Mouse (Mus musculus) liver, adult 2 months (tissue): ENCODE measurements around the gene Wdr1.

Experiments used
- CTCF ChIP-seq: fragments of 200-500 bp; IDR thresholded peaks from 2 replicates; pipeline ENCODE4 v1.5.1; 2011; ENCODE audit warnings: low read depth, low read length, control low read depth
- POLR2A ChIP-seq: fragments of 200-500 bp; IDR thresholded peaks from 2 replicates; pipeline ENCODE4 v1.6.1; 2011; ENCODE audit warnings: low read length, control low read depth; ENCODE audit not compliant: insufficient read depth; ENCODE audit errors: extremely low read depth

DNA sequence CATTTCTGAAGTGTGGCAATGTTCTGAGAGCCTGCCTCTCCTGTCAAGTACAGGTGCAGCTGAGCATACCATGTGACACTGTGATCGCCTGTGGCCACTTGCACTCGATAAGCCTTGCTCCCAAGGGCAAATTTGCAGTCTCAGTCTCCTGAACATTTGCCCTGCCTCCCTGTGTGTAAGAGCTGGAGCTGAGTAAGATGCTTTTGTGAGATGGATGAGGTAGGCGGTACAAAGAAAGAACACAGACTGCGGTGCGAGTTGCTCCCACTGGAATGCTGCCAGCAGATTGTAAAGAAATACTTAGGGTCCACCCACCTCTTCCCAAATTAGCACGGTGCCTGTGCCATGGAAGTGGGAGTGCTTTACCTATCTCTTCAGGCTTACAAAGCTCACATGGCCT, 15.6 kb downstream of the Wdr1 start:
- TF ChIP-seq CTCF = no peak
- no peak for TF ChIP-seq POLR2A
